Comparison of ENCODE assay signal across 1 mouse cellular context in genomic region chr6:120363688-120364522, GRCm38 (mm10).
TF ChIP-seq lines count a peak whose summit lies in the region.

Kdm5a (plus strand) TSS chr6:120364124.
Ccdc77 (minus strand) TSS chr6:120364374.

TF ChIP-seq in MEL, 35 proteins besides CTCF, POLR2A, EP300 and RAD21 (continued from another document):
- TF ChIP-seq MYB (IDR thresholded peaks at IDR 0.05; ENCODE audit: low read depth, low read length) = no peak
- TF ChIP-seq TCF12 (IDR thresholded peaks at IDR 0.05; ENCODE audit: low read depth, low read length) = peak; percentile 36
- no peak for TF ChIP-seq USF2 (IDR thresholded peaks at IDR 0.05; ENCODE audit: borderline replicate concordance in 1 of 2, insufficient read depth in 1 of 2, low read depth in 1 of 2, low read length in 2 of 2)
- TF ChIP-seq RCOR1 (IDR thresholded peaks at IDR 0.05; ENCODE audit: low read depth, low read length) = peak; percentile 51; the same call in 1 of the 2 replicates
- TF ChIP-seq CHD2 (IDR thresholded peaks at IDR 0.05; ENCODE audit: low read length) = peak; percentile 68
- 0 out of 2 replicates have a peak, but pooled peaks have one; percentile 40 for TF ChIP-seq ZKSCAN1 (IDR thresholded peaks at IDR 0.05; ENCODE audit: low read depth, low read length)
- no peak; the same call in 1 of the 2 replicates for TF ChIP-seq MAZ (IDR thresholded peaks at IDR 0.05; ENCODE audit: low read depth, low read length)
- TF ChIP-seq SIN3A (IDR thresholded peaks at IDR 0.05; ENCODE audit: low read length) = peak; percentile 95
- TF ChIP-seq CHD1 (IDR thresholded peaks at IDR 0.05; ENCODE audit: low read depth, low read length) = 0 out of 2 replicates have a peak, but pooled peaks have one; percentile 20
- TF ChIP-seq SMC3 (IDR thresholded peaks at IDR 0.05; ENCODE audit: low read depth, low read length) = no peak
- no peak; the same call in 1 of the 2 replicates for TF ChIP-seq POLR2AphosphoS5 (IDR thresholded peaks at IDR 0.05; ENCODE audit: borderline replicate concordance, low read depth, low read length)
- peak; percentile 93 for TF ChIP-seq KAT2A (conservative IDR thresholded peaks at IDR 0.05; ENCODE audit: low read depth, low read length)
